Mouse (Mus musculus): ENCODE measurements around the gene Dao. TPM values are rescaled to one million over a fixed set of nuclear protein-coding genes. Genes with fewer than 3 reads are reported as not detected.

Gene Dao
- polyA plus RNA-seq, 1 experiment, result not detected

- no peak overlapping the region for H3K4me3 ChIP-seq (ENCODE audit: insufficient read depth, low read length)
- H3K27ac ChIP-seq (ENCODE audit: insufficient read depth, low read depth, low read length), result no peak overlapping the region
- H3K4me1 ChIP-seq (ENCODE audit: control insufficient read depth, insufficient read depth, low read length), result no peaks in the 10 kb centered on the region
- TF ChIP-seq CTCF (IDR thresholded peaks at IDR 0.05; ENCODE audit: low read depth, low read length) (no peak), POLR2A (IDR thresholded peaks at IDR 0.05; ENCODE audit: borderline replicate concordance, low read depth, low read length) (no peak)
Observed at GRCm38 (mm10) chr5:113966452-113967150, 36.9 kb upstream of the Dao start.

- H3K27ac ChIP-seq (ENCODE audit: insufficient read depth, low read depth, low read length), result no peak overlapping the region
- TF ChIP-seq POLR2A (IDR thresholded peaks at IDR 0.05; ENCODE audit: borderline replicate concordance, low read depth, low read length), result no peak
- TF ChIP-seq CTCF (IDR thresholded peaks at IDR 0.05; ENCODE audit: low read depth, low read length), result no peak
- H3K4me1 ChIP-seq (ENCODE audit: control insufficient read depth, insufficient read depth, low read length), result no peaks in the 10 kb centered on the region
- no peak overlapping the region for H3K4me3 ChIP-seq (ENCODE audit: insufficient read depth, low read length)
Observed at GRCm38 (mm10) chr5:113968371-113968770, 35.1 kb upstream of the Dao start.

GRCm38 (mm10) chr5:113971434-113971960 lies 32.0 kb upstream of the Dao start:
- Histone ChIP-seq H3K4me1 (ENCODE audit: control insufficient read depth, insufficient read depth, low read length) (peaks cover 13% of the 10 kb centered on the region), H3K4me3 (ENCODE audit: insufficient read depth, low read length) (no peak overlapping the region), H3K27ac (ENCODE audit: insufficient read depth, low read depth, low read length) (no peak overlapping the region)
- no peak for TF ChIP-seq POLR2A (IDR thresholded peaks at IDR 0.05; ENCODE audit: borderline replicate concordance, low read depth, low read length)
- no peak for TF ChIP-seq CTCF (IDR thresholded peaks at IDR 0.05; ENCODE audit: low read depth, low read length)

- Histone ChIP-seq H3K27ac (ENCODE audit: insufficient read depth, low read depth, low read length) (no peak overlapping the region), H3K4me1 (ENCODE audit: control insufficient read depth, insufficient read depth, low read length) (peaks cover 13% of the 10 kb centered on the region), H3K4me3 (ENCODE audit: insufficient read depth, low read length) (no peak overlapping the region)
- no peak for TF ChIP-seq CTCF (IDR thresholded peaks at IDR 0.05; ENCODE audit: low read depth, low read length)
- TF ChIP-seq POLR2A (IDR thresholded peaks at IDR 0.05; ENCODE audit: borderline replicate concordance, low read depth, low read length), result no peak
Observed at GRCm38 (mm10) chr5:113972589-113973515, 30.7 kb upstream of the Dao start.

- Histone ChIP-seq H3K27ac (ENCODE audit: insufficient read depth, low read depth, low read length) (no peak overlapping the region), H3K4me1 (ENCODE audit: control insufficient read depth, insufficient read depth, low read length) (peaks cover 13% of the 10 kb centered on the region), H3K4me3 (ENCODE audit: insufficient read depth, low read length) (no peak overlapping the region)
- TF ChIP-seq CTCF (IDR thresholded peaks at IDR 0.05; ENCODE audit: low read depth, low read length) (no peak), POLR2A (IDR thresholded peaks at IDR 0.05; ENCODE audit: borderline replicate concordance, low read depth, low read length) (no peak)
Observed at GRCm38 (mm10) chr5:113973790-113974189, 29.7 kb upstream of the Dao start.

- no peak overlapping the region for H3K4me3 ChIP-seq (ENCODE audit: insufficient read depth, low read length)
- no peak for TF ChIP-seq CTCF (IDR thresholded peaks at IDR 0.05; ENCODE audit: low read depth, low read length)
- no peak for TF ChIP-seq POLR2A (IDR thresholded peaks at IDR 0.05; ENCODE audit: borderline replicate concordance, low read depth, low read length)
- peaks cover 13% of the 10 kb centered on the region for H3K4me1 ChIP-seq (ENCODE audit: control insufficient read depth, insufficient read depth, low read length)
- H3K27ac ChIP-seq (ENCODE audit: insufficient read depth, low read depth, low read length), result no peak overlapping the region
Observed at GRCm38 (mm10) chr5:113974576-113974975, 28.9 kb upstream of the Dao start.

GRCm38 (mm10) chr5:113975538-113976215 lies 27.8 kb upstream of the Dao start:
- no peak for TF ChIP-seq POLR2A (IDR thresholded peaks at IDR 0.05; ENCODE audit: borderline replicate concordance, low read depth, low read length)
- no peak for TF ChIP-seq CTCF (IDR thresholded peaks at IDR 0.05; ENCODE audit: low read depth, low read length)
- Histone ChIP-seq H3K27ac (ENCODE audit: insufficient read depth, low read depth, low read length) (no peak overlapping the region), H3K4me1 (ENCODE audit: control insufficient read depth, insufficient read depth, low read length) (peaks cover 13% of the 10 kb centered on the region), H3K4me3 (ENCODE audit: insufficient read depth, low read length) (no peak overlapping the region)

GRCm38 (mm10) chr5:113976597-113976996 lies 26.9 kb upstream of the Dao start:
- TF ChIP-seq POLR2A (IDR thresholded peaks at IDR 0.05; ENCODE audit: borderline replicate concordance, low read depth, low read length), result no peak
- no peak for TF ChIP-seq CTCF (IDR thresholded peaks at IDR 0.05; ENCODE audit: low read depth, low read length)
- no peak overlapping the region for H3K4me3 ChIP-seq (ENCODE audit: insufficient read depth, low read length)
- no peak overlapping the region for H3K27ac ChIP-seq (ENCODE audit: insufficient read depth, low read depth, low read length)
- H3K4me1 ChIP-seq (ENCODE audit: control insufficient read depth, insufficient read depth, low read length), result peaks cover 13% of the 10 kb centered on the region

- Histone ChIP-seq H3K4me3 (ENCODE audit: insufficient read depth, low read length) (no peak overlapping the region), H3K27ac (ENCODE audit: insufficient read depth, low read depth, low read length) (no peak overlapping the region), H3K4me1 (ENCODE audit: control insufficient read depth, insufficient read depth, low read length) (peaks cover 13% of the 10 kb centered on the region)
- no peak for TF ChIP-seq POLR2A (IDR thresholded peaks at IDR 0.05; ENCODE audit: borderline replicate concordance, low read depth, low read length)
- TF ChIP-seq CTCF (IDR thresholded peaks at IDR 0.05; ENCODE audit: low read depth, low read length), result no peak
Observed at GRCm38 (mm10) chr5:113977309-113977708, 26.2 kb upstream of the Dao start.

Measured in bone marrow macrophage, adult 2 months (primary cell).